Mouse (Mus musculus) olfactory bulb, adult 2 months (tissue): Measurements from ENCODE around the gene Phykpl.

Experiments
- CTCF ChIP-seq: fragments of 200-500 bp; IDR thresholded peaks from 2 replicates; pipeline ENCODE4 v1.5.1; 2012; ENCODE audit warnings: low read depth, mild to moderate bottlenecking, low read length, moderate library complexity; ENCODE audit not compliant: insufficient read depth
- POLR2A ChIP-seq: fragments of 200-500 bp; IDR thresholded peaks from 2 replicates; pipeline ENCODE4 v1.6.1; 2012; ENCODE audit warnings: mild to moderate bottlenecking, low read depth, low read length, moderate library complexity; ENCODE audit not compliant: insufficient read depth

GRCm38 (mm10) chr11:51645293-51645692 is 60.7 kb downstream of the Phykpl start:
- no peak for TF ChIP-seq CTCF
- TF ChIP-seq POLR2A: no peak
